Mouse (Mus musculus) kidney, adult 2 months (tissue): ENCODE measurements around the gene Cnih3. TPM values are rescaled to one million over a fixed set of nuclear protein-coding genes. Genes with fewer than 3 reads are reported as not detected.

Source experiments
- DNase-seq: peaks from one replicate; pipeline ENCODE4 v3.0.0; 2021
- H3K27ac ChIP-seq: fragments of 200-500 bp; 2 replicates; pipeline ENCODE4 v1.5.1; 2012; ENCODE audit warnings: low read depth, low read length, control low read depth, inconsistent platforms; ENCODE audit not compliant: insufficient read depth
- H3K27me3 ChIP-seq: fragments of 200-500 bp; replicated peaks from 2 replicates; pipeline ENCODE4 v1.6.1; 2012; ENCODE audit warnings: mild to moderate bottlenecking, moderate library complexity, low read length, inconsistent platforms; ENCODE audit not compliant: control insufficient read depth, insufficient read depth
- H3K36me3 ChIP-seq: fragments of 200-500 bp; 2 replicates; pipeline ENCODE4 v1.6.1; 2012; ENCODE audit warnings: mild to moderate bottlenecking, moderate library complexity, low read length, inconsistent platforms; ENCODE audit not compliant: control insufficient read depth, insufficient read depth
- H3K4me1 ChIP-seq: fragments of 200-500 bp; 2 replicates; pipeline ENCODE4 v1.6.1; 2011; ENCODE audit warnings: low read length; ENCODE audit not compliant: control insufficient read depth, insufficient read depth
- H3K4me3 ChIP-seq: fragments of 200-500 bp; 2 replicates; pipeline ENCODE4 v1.5.1; 2011; ENCODE audit warnings: mild to moderate bottlenecking, low read depth, low read length, control low read depth; ENCODE audit not compliant: insufficient read depth
- CTCF ChIP-seq: fragments of 200-500 bp; conservative IDR thresholded peaks from 2 replicates; pipeline ENCODE4 v1.5.1; 2011; ENCODE audit warnings: low read depth, mild to moderate bottlenecking, control low read depth, low read length, moderate library complexity, mixed read lengths; ENCODE audit not compliant: insufficient read depth, insufficient read length
- POLR2A ChIP-seq: fragments of 200-500 bp; IDR thresholded peaks from one replicate; pipeline ENCODE4 v1.6.1; 2011; ENCODE audit warnings: low read depth, low read length, control low read depth
- WGBS: fragments of 180-500 bp; shearing (Covaris S2); methylation state at CpG from one replicate; pipeline ENCODE4 v1.1.7; 2018; 5-methylcytosine and 5-hydroxymethylcytosine counted together
- polyA plus RNA-seq: library from polyadenylated mRNA; depleted of rRNA; stranded (reverse); fragments of >200 nt; gene quantifications from 2 replicates; pipeline ENCODE4 v1.2.3, GENCODE M21; 2012

Gene Cnih3
- polyA plus RNA-seq, 1 experiment: not detected

GRCm38 (mm10) chr1:181453106-181453505, 100.7 kb downstream of the Cnih3 start:
- Histone ChIP-seq H3K36me3 (no peaks in the 10 kb centered on the region), H3K4me3 (no peak overlapping the region), H3K27me3 (no peaks in the 10 kb centered on the region), H3K27ac (no peak overlapping the region), H3K4me1 (no peaks in the 10 kb centered on the region)
- 91% methylated on average over 6 of the region's 6 CpGs for WGBS
- TF ChIP-seq CTCF (no peak), POLR2A (no peak)
- DNase-seq: no peak

GRCm38 (mm10) chr1:181456911-181457310, 104.5 kb downstream of the Cnih3 start:
- Histone ChIP-seq H3K4me1 (no peaks in the 10 kb centered on the region), H3K36me3 (no peaks in the 10 kb centered on the region), H3K4me3 (no peak overlapping the region), H3K27ac (no peak overlapping the region), H3K27me3 (no peaks in the 10 kb centered on the region)
- TF ChIP-seq CTCF (no peak), POLR2A (no peak)
- no peak for DNase-seq
- 82% methylated on average over 7 of the region's 7 CpGs for WGBS

DNA sequence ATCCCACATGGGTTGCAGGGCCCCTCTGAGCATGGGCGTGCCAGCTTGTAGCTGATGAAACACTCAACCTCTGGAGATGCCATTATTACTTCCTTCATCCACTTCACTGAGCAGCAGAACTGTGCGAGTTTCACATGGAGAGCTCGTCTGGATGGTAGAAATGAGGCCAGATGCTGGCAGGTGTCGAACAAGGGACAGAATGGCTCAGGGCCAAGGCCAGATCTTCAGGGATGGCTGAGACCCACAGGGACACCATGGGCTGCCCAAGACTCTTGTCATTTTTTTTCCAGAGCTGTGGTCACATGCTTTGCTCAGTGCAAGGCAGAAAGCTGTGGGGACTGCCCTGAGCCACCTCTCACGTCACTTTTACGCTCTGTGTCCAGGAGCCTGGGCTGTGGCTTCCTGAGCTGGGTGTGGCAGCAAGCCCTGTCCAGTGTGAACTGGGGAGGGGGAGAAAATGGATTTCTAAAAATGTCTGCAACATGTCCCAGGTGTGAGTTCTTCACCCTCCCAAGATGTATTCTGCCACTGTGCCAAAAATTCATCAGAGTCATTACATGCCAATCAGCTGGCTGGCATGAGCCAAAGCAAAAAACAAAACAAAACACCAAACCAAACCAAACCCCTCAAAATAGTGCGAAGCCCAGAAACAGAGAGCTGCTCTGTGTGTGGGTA, 107.1 kb downstream of the Cnih3 start:
- no peaks in the 10 kb centered on the region for H3K27me3 ChIP-seq
- no peaks in the 10 kb centered on the region for H3K36me3 ChIP-seq
- H3K4me3 ChIP-seq: no peak overlapping the region
- no peak for DNase-seq
- 69% methylated on average over 7 of the region's 7 CpGs for WGBS
- no peak overlapping the region for H3K27ac ChIP-seq
- no peak for TF ChIP-seq CTCF
- no peak for TF ChIP-seq POLR2A
- no peaks in the 10 kb centered on the region for H3K4me1 ChIP-seq

GRCm38 (mm10) chr1:181460283-181460682, 107.9 kb downstream of the Cnih3 start:
- TF ChIP-seq POLR2A (no peak), CTCF (no peak)

GRCm38 (mm10) chr1:181461484-181461883, 109.1 kb downstream of the Cnih3 start:
- DNase-seq: no peak
- no peak overlapping the region for H3K4me3 ChIP-seq
- WGBS: 80% methylated on average over 8 of the region's 8 CpGs
- H3K27me3 ChIP-seq: no peaks in the 10 kb centered on the region
- H3K4me1 ChIP-seq: no peaks in the 10 kb centered on the region
- no peak overlapping the region for H3K27ac ChIP-seq
- H3K36me3 ChIP-seq: no peaks in the 10 kb centered on the region
- TF ChIP-seq POLR2A: no peak

More at GRCm38 (mm10) chr1:181460283-181460682, 107.9 kb downstream of the Cnih3 start:
- WGBS: 80% methylated on average over 2 of the region's 2 CpGs
- Histone ChIP-seq H3K36me3 (no peaks in the 10 kb centered on the region), H3K27ac (no peak overlapping the region), H3K4me1 (no peaks in the 10 kb centered on the region), H3K4me3 (no peak overlapping the region), H3K27me3 (no peaks in the 10 kb centered on the region)
- DNase-seq: no peak

DNA sequence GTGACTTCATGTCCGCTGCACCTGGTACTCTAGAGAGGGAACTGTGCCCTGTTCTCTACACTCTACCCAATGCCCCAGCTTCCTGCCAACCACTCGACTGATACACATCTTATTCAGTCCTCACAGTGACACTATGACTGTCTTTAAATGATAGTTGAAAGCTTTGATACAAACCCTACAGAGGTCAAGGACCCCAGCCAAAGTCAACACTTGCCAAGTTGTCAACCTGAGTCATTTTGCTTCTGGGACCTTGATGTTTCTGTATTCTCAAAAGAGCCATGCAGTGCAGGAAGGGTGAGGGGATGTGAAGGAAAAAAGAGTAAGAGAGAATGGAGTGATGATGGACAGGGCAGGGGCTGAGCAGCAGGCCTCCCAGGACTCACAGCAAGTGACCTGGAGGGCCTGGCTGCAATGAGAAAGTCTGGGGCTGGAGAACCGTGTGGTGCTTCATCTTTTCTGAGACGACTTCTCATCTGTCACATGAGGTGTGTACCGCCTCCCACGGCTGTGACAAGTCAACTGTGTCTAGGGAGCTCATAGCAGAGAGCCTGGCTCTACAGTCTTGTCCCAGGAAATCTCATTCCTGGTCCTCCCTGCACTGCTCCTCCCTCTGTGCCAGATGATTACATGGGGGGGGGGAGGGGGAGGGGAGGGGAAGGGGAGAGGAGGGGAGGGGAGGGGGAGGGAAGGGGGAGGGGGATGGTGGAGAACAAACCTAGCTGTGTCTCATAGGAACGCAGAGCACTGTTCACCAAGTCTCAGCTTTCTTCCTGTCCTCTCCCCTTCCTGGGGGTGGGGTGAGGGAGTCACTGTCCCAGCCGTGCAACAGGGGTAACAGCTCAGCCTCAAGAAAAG, 109.8 kb downstream of the Cnih3 start:
- no peaks in the 10 kb centered on the region for H3K36me3 ChIP-seq
- DNase-seq: no peak
- H3K4me1 ChIP-seq: no peaks in the 10 kb centered on the region
- no peak overlapping the region for H3K4me3 ChIP-seq
- WGBS: 43% methylated on average over 8 of the region's 8 CpGs
- H3K27ac ChIP-seq: no peak overlapping the region
- H3K27me3 ChIP-seq: no peaks in the 10 kb centered on the region
- TF ChIP-seq POLR2A (no peak), CTCF (no peak)

DNA sequence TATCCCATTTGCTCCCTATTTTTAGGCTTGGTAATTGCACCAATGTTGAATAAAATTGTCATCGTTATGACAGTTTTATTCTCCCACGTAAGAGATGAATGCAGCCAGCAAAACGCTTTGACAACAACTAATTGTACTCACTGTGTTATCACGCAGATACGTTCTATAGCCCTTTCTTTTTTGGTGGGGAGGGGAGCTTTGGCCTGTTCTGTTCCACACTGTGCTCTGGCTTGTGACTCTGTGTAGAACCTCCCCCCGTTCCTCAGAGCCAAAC, 110.4 kb downstream of the Cnih3 start:
- WGBS: 76% methylated on average over 6 of the region's 6 CpGs
- TF ChIP-seq POLR2A: no peak
- TF ChIP-seq CTCF: no peak

More for the DNA sequence above, 110.4 kb downstream of the Cnih3 start:
- no peak for DNase-seq
- Histone ChIP-seq H3K27me3 (no peaks in the 10 kb centered on the region), H3K4me3 (no peak overlapping the region), H3K27ac (no peak overlapping the region), H3K36me3 (no peaks in the 10 kb centered on the region), H3K4me1 (no peaks in the 10 kb centered on the region)
